Mouse (Mus musculus): Measurements from ENCODE around the gene 1300017J02Rik. TPM values are rescaled to one million over a fixed set of nuclear protein-coding genes. Genes with fewer than 3 reads are reported as not detected.

Gene 1300017J02Rik
- polyA plus RNA-seq, 1 experiment from 2014 or later, result 1.8 TPM

- no peak for ATAC-seq
- WGBS, result 92% methylated on average over 5 of the region's 5 CpGs
- H3K4me3 ChIP-seq, result no peak overlapping the region
Observed at GRCm38 (mm10) chr9:103205786-103206185, 99.1 kb downstream of the 1300017J02Rik start.

GRCm38 (mm10) chr9:103201561-103202260 is 103.2 kb downstream of the 1300017J02Rik start, which contains the start of gene Srprb:
Srprb (minus strand) TSS chr9:103202137.
- Histone ChIP-seq H3K9ac (peak within 1 kb of the TSS; percentile 85), H3K9me3 (replicated peaks) (no peaks in the 10 kb centered on the region), H3K4me1 (peaks cover 8% of the 10 kb centered on the region), H3K4me2 (peak within 1 kb of the TSS; percentile 59), H3K36me3 (ENCODE audit: poor library complexity, severe bottlenecking) (peaks cover 25% of the 10 kb centered on the region), H3K27me3 (no peaks in the 10 kb centered on the region), H3K27ac (peak within 1 kb of the TSS; percentile 75), H3K4me3 (peak within 1 kb of the TSS; percentile 83)
- WGBS, result under 1% methylated on average over 45 of the region's 45 CpGs
- peak; percentile 99 for ATAC-seq

More at GRCm38 (mm10) chr9:103205786-103206185, 99.1 kb downstream of the 1300017J02Rik start:
- no peak overlapping the region for H3K27ac ChIP-seq
- H3K27me3 ChIP-seq, result no peaks in the 10 kb centered on the region
- peaks cover 9% of the 10 kb centered on the region for H3K4me1 ChIP-seq
- no peaks in the 10 kb centered on the region for H3K36me3 ChIP-seq (ENCODE audit: poor library complexity, severe bottlenecking)
- H3K4me2 ChIP-seq, result no peak overlapping the region
- H3K9me3 ChIP-seq (replicated peaks), result no peaks in the 10 kb centered on the region
- H3K9ac ChIP-seq, result no peak overlapping the region

Other genes with a start within 250 kb of the 1300017J02Rik start
- 38.5 TPM in 2 replicates for gene Rab6b, start 193.3 kb downstream of the 1300017J02Rik start, polyA plus RNA-seq (2015; fragmentation: Nextera tagmentation; extraction: Ambion mirVana)
- gene Srprb, start 102.9 kb downstream of the 1300017J02Rik start, polyA plus RNA-seq (2015; fragmentation: Nextera tagmentation; extraction: Ambion mirVana), result 47.5 and 55.1 TPM in 2 replicates
- 3.3 TPM in 1 of 2 replicates, not detected in the other for gene Gm20425, start 74.8 kb downstream of the 1300017J02Rik start, polyA plus RNA-seq (2015; fragmentation: Nextera tagmentation; extraction: Ambion mirVana)
- 15.7 and 23.3 TPM in 2 replicates for gene Trf, start 74.6 kb downstream of the 1300017J02Rik start, polyA plus RNA-seq (2015; fragmentation: Nextera tagmentation; extraction: Ambion mirVana)
- 59.9 and 66.3 TPM in 2 replicates for gene Topbp1, start 133 bp upstream of the 1300017J02Rik start, polyA plus RNA-seq (2015; fragmentation: Nextera tagmentation; extraction: Ambion mirVana)
- gene Cdv3, start 60.8 kb upstream of the 1300017J02Rik start, polyA plus RNA-seq (2015; fragmentation: Nextera tagmentation; extraction: Ambion mirVana), result 93.9 and 125 TPM in 2 replicates
- gene Bfsp2, start 175.3 kb upstream of the 1300017J02Rik start, polyA plus RNA-seq (2015; fragmentation: Nextera tagmentation; extraction: Ambion mirVana), result 1.8 and 2.5 TPM in 2 replicates

Measured in forebrain, embryonic 13.5 days (tissue).